Mouse (Mus musculus) monocyte, adult 5-6 weeks (primary cell): Measurements from ENCODE around the gene Suox. TPM values are rescaled to one million over a fixed set of nuclear protein-coding genes. Genes with fewer than 3 reads are reported as not detected.

ENCODE experiments used
- ATAC-seq: fragments of 153-309, 156-312 bp; replicated peaks from 2 replicates; pipeline ENCODE4 v1.8.0; 2017; ENCODE audit warnings: mild to moderate bottlenecking; ENCODE audit not compliant: low TSS enrichment, insufficient number of reproducible peaks, severe bottlenecking, poor library complexity, low FRiP score
- total RNA-seq: library from RNA; stranded (forward); fragments of 200-1000, 200-491, 200-594 nt; gene quantifications from 3 replicates; pipeline ENCODE4 v1.2.3, GENCODE M21; 2017

Suox gene
- total RNA-seq, 1 experiment from 2014 or later = 10.7 TPM

- ATAC-seq = no peak
Measured at GRCm38 (mm10) chr10:128668790-128669672, 4.8 kb downstream of the Suox start.

GRCm38 (mm10) chr10:128665806-128666205 lies 8.1 kb downstream of the Suox start:
- no peak for ATAC-seq

- ATAC-seq = no peak
Measured at GRCm38 (mm10) chr10:128665307-128665706, 8.6 kb downstream of the Suox start.

- ATAC-seq = no peak
Measured at GRCm38 (mm10) chr10:128664808-128665207, 9.1 kb downstream of the Suox start.

- ATAC-seq = no peak
Measured at GRCm38 (mm10) chr10:128663441-128664220, 10.2 kb downstream of the Suox start.

- no peak for ATAC-seq
Measured at GRCm38 (mm10) chr10:128662465-128662864, 11.4 kb downstream of the Suox start.

GRCm38 (mm10) chr10:128659490-128659889 lies 14.4 kb downstream of the Suox start:
- ATAC-seq = no peak

- no peak for ATAC-seq
Measured at GRCm38 (mm10) chr10:128657844-128658243, 16.0 kb downstream of the Suox start.

GRCm38 (mm10) chr10:128656731-128657130 lies 17.1 kb downstream of the Suox start:
- no peak for ATAC-seq

- ATAC-seq = no peak
Measured at GRCm38 (mm10) chr10:128655254-128655653, 18.6 kb downstream of the Suox start.

GRCm38 (mm10) chr10:128653866-128654265 lies 20.0 kb downstream of the Suox start:
- no peak for ATAC-seq

GRCm38 (mm10) chr10:128646139-128647089 lies 27.5 kb downstream of the Suox start:
- no peak for ATAC-seq

GRCm38 (mm10) chr10:128645111-128646011 lies 28.5 kb downstream of the Suox start, which contains the start of gene Ikzf4:
Ikzf4 (minus strand) TSS chr10:128645991.
- no peak for ATAC-seq

- ATAC-seq = no peak
Measured at GRCm38 (mm10) chr10:128642749-128643148, 31.1 kb downstream of the Suox start.

- no peak for ATAC-seq
Measured at GRCm38 (mm10) chr10:128641871-128642270, 32.0 kb downstream of the Suox start.

- ATAC-seq = no peak
Measured at GRCm38 (mm10) chr10:128640891-128641290, 33.0 kb downstream of the Suox start.

GRCm38 (mm10) chr10:128639999-128640398 lies 33.9 kb downstream of the Suox start:
- ATAC-seq = no peak

- ATAC-seq = no peak
Measured at GRCm38 (mm10) chr10:128637011-128637410, 36.9 kb downstream of the Suox start.
